Comparison of ENCODE assay signal across 8 mouse cellular contexts in the genomic region with DNA sequence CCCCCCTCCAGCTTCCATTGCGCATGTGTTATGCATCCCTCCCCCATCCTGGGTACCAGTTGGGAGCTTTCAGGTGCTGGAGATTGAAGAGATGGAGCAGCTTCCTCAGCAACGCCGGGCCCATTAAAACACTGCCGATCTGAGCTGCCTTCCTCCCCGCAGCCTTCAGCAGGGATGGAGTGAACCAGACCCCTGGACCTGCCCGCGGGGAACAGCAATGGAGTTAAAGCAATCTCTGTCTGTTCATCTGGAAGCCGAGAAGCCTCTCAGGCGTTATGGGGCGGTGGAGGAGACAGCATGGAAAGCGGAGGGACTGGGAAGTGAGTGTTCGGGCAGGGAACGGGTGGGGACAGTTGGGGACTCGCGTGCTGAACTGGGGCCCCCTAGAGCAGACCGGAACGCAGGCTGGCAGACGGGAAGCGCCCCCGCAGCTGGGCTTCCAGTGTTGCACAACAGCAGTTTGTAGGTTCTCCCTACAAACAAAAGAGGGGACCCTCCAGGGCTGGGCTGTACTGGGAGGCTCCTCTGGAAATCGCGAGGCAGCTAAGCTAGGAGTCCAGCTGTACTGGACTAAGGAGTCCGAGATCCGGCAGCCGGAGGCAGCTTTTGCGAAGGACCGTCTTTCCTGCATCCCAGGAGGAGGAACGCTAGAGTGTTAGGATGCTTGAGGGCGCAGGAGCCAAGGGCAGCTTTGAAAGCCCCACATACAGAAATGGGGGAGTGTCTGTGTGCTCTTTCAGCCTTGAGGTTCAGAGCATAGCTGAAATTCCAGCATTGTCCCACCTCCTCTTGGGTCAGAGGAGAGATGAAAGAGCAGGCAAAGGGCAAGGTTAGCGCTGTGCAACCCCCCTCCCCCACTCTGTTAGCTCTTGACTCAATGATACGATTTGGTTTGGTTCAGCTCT. TPM values are rescaled to one million over a fixed set of nuclear protein-coding genes. Genes with fewer than 3 reads are reported as not detected.
DNase-seq lines count a peak whose midpoint lies in the region; ATAC-seq and TF ChIP-seq lines count a peak whose summit lies in the region.

Gene 2900011O08Rik, plus strand, starts transcription at position 31 of the 905 bp plus-strand sequence.
Gene Ifitm7, minus strand, starts transcription at position 315 of the 905 bp plus-strand sequence.

- under 1% methylated on average over 31 of the region's 31 CpGs for WGBS in embryonic facial prominence, embryonic 15.5 days
- WGBS in hindbrain, embryonic 16.5 days = under 1% methylated on average over 28 of the region's 31 CpGs
- WGBS in midbrain, embryonic 16.5 days = under 1% methylated on average over 31 of the region's 31 CpGs

- no peak; the same call in 1 of the 2 replicates for ATAC-seq in embryonic facial prominence, embryonic 15.5 days (ENCODE audit: insufficient number of reproducible peaks, low FRiP score, low TSS enrichment, low read depth)
- peak; percentile 93 for ATAC-seq in hindbrain, embryonic 16.5 days
- ATAC-seq in midbrain, embryonic 16.5 days = peak; percentile 93
- no peak for ATAC-seq in CD4-positive, CD25-positive, alpha-beta regulatory T cell, adult 4 months

- no peak within 1 kb of the TSS for H3K27ac ChIP-seq in embryonic facial prominence, embryonic 15.5 days (replicated peaks)
- H3K27ac ChIP-seq in hindbrain, embryonic 16.5 days (ENCODE audit: low read depth, low read length) = peak within 1 kb of the TSS; percentile 82
- H3K27ac ChIP-seq in midbrain, embryonic 16.5 days (ENCODE audit: low read length) = peak within 1 kb of the TSS; percentile 89

- peak within 1 kb of the TSS; percentile 33 for H3K9ac ChIP-seq in embryonic facial prominence, embryonic 15.5 days
- H3K9ac ChIP-seq in hindbrain, embryonic 16.5 days (ENCODE audit: low read depth, low read length) = peak within 1 kb of the TSS; percentile 85
- peak within 1 kb of the TSS; percentile 71 for H3K9ac ChIP-seq in midbrain, embryonic 16.5 days (ENCODE audit: low read depth, low read length)

- intact Hi-C loops in left cerebral cortex, postnatal 14 days (cut with DNase I) = loop anchor here (5.0 kb wide), 1 partner anchor 45 kb away; no protein-coding TSS in a partner anchor

- H3K4me1 ChIP-seq in E14TG2a.4 (replicated peaks; ENCODE audit: low read depth, low read length) = peaks cover 71% of the 10 kb centered on the region
- H3K4me1 ChIP-seq in embryonic facial prominence, embryonic 15.5 days = peaks cover 10% of the 10 kb centered on the region
- H3K4me1 ChIP-seq in hindbrain, embryonic 16.5 days (ENCODE audit: control insufficient read depth, insufficient read depth, low read depth, low read length) = peaks cover 8% of the 10 kb centered on the region
- H3K4me1 ChIP-seq in midbrain, embryonic 16.5 days (ENCODE audit: control insufficient read depth, insufficient read depth, low read length) = peaks cover 17% of the 10 kb centered on the region

- peak; percentile 6 to 22 for DNase-seq in adrenal gland, postnatal 36 days
- peak; percentile 69 to 70 for DNase-seq in left cerebral cortex, postnatal 14 days (ENCODE audit: low spot score in 2 of 2)
- DNase-seq in spleen, adult 12 weeks (ENCODE audit: low spot score) = no peak

- H3K4me3 ChIP-seq in E14TG2a.4 (replicated peaks; ENCODE audit: low read length) = peak within 1 kb of the TSS; percentile 88
- peak within 1 kb of the TSS; percentile 47 for H3K4me3 ChIP-seq in embryonic facial prominence, embryonic 15.5 days (replicated peaks)
- peak within 1 kb of the TSS; percentile 69 for H3K4me3 ChIP-seq in hindbrain, embryonic 16.5 days (ENCODE audit: low read length)
- peak within 1 kb of the TSS; percentile 69 for H3K4me3 ChIP-seq in midbrain, embryonic 16.5 days (ENCODE audit: low read depth, low read length)

- H3K36me3 ChIP-seq in E14TG2a.4 (ENCODE audit: insufficient read depth, low read length) = peaks cover 33% of the 10 kb centered on the region
- H3K36me3 ChIP-seq in embryonic facial prominence, embryonic 15.5 days = no peaks in the 10 kb centered on the region
- no peaks in the 10 kb centered on the region for H3K36me3 ChIP-seq in hindbrain, embryonic 16.5 days (ENCODE audit: control insufficient read depth, insufficient read depth, low read length)
- no peaks in the 10 kb centered on the region for H3K36me3 ChIP-seq in midbrain, embryonic 16.5 days (ENCODE audit: control insufficient read depth, insufficient read depth, low read length)

- peaks cover 29% of the 10 kb centered on the region for H3K9me3 ChIP-seq in E14TG2a.4 (ENCODE audit: low read length)
- H3K9me3 ChIP-seq in embryonic facial prominence, embryonic 15.5 days (replicated peaks) = no peaks in the 10 kb centered on the region
- H3K9me3 ChIP-seq in hindbrain, embryonic 16.5 days (ENCODE audit: control insufficient read depth, low read length) = no peaks in the 10 kb centered on the region
- H3K9me3 ChIP-seq in midbrain, embryonic 16.5 days (replicated peaks; ENCODE audit: control insufficient read depth, low read length, poor library complexity, severe bottlenecking) = no peaks in the 10 kb centered on the region

- no peak for TF ChIP-seq CTCF in E14TG2a.4 (conservative IDR thresholded peaks at IDR 0.05; ENCODE audit: low read length)

- H3K27me3 ChIP-seq in E14TG2a.4 (ENCODE audit: insufficient read depth, low read length) = no peaks in the 10 kb centered on the region
- H3K27me3 ChIP-seq in embryonic facial prominence, embryonic 15.5 days = no peaks in the 10 kb centered on the region; the same call in 1 of the 2 replicates
- no peaks in the 10 kb centered on the region for H3K27me3 ChIP-seq in hindbrain, embryonic 16.5 days (replicated peaks; ENCODE audit: control insufficient read depth, insufficient read depth, low read length)
- H3K27me3 ChIP-seq in midbrain, embryonic 16.5 days (ENCODE audit: control insufficient read depth, insufficient read depth, low read depth, low read length) = no peaks in the 10 kb centered on the region

- H3K4me2 ChIP-seq in embryonic facial prominence, embryonic 15.5 days (replicated peaks) = peak within 1 kb of the TSS; percentile 87
- H3K4me2 ChIP-seq in hindbrain, embryonic 16.5 days (ENCODE audit: low read length) = peak within 1 kb of the TSS; percentile 51
- peak within 1 kb of the TSS; percentile 61 for H3K4me2 ChIP-seq in midbrain, embryonic 16.5 days (ENCODE audit: low read length)

RNA-seq across cellular contexts. Expression of gene 2900011O08Rik, which starts in this region (rescaled TPM):
- total RNA-seq in adrenal gland, postnatal 36 days (2021) = 1 to 10 TPM; 1.1 to 1.6 TPM
- 1.7 and 3.1 TPM in 2 replicates for polyA plus RNA-seq in embryonic facial prominence, embryonic 15.5 days (2015; fragmentation: Nextera tagmentation; extraction: Ambion mirVana)
- 196 and 206 TPM in 2 replicates for polyA plus RNA-seq in hindbrain, embryonic 16.5 days (2015; fragmentation: Nextera tagmentation; extraction: Ambion mirVana)
- 100 to 1,000 TPM; 280 to 282 TPM for total RNA-seq in left cerebral cortex, postnatal 14 days (2021)
- polyA plus RNA-seq in midbrain, embryonic 16.5 days (2015; fragmentation: Nextera tagmentation; extraction: Ambion mirVana) = 189 and 216 TPM in 2 replicates
- not detected for polyA plus RNA-seq in CD4-positive, CD25-positive, alpha-beta regulatory T cell, adult 4 months (2017; shearing (Covaris generic))

RNA-seq across cellular contexts. Expression of gene Ifitm7, which starts in this region (rescaled TPM):
- total RNA-seq in adrenal gland, postnatal 36 days (2021) = not detected
- polyA plus RNA-seq in embryonic facial prominence, embryonic 15.5 days (2015; fragmentation: Nextera tagmentation; extraction: Ambion mirVana) = 0.09 and 0.47 TPM in 2 replicates
- polyA plus RNA-seq in hindbrain, embryonic 16.5 days (2015; fragmentation: Nextera tagmentation; extraction: Ambion mirVana) = 0.45 and 0.50 TPM in 2 replicates
- total RNA-seq in left cerebral cortex, postnatal 14 days (2021) = 1 to 10 TPM in 1 of 2 experiments, under 1 TPM in 1; 0.80 to 1.0 TPM
- polyA plus RNA-seq in midbrain, embryonic 16.5 days (2015; fragmentation: Nextera tagmentation; extraction: Ambion mirVana) = 0.55 and 1.3 TPM in 2 replicates
- not detected for polyA plus RNA-seq in CD4-positive, CD25-positive, alpha-beta regulatory T cell, adult 4 months (2017; shearing (Covaris generic))

Comparison
In these comparisons a context has a peak if more than half of its experiments do, and no peak if none do; other contexts are left out.
1. RNA of gene 2900011O08Rik (total RNA-seq): 280 to 282 TPM in left cerebral cortex, postnatal 14 days; 1.1 to 1.6 TPM in adrenal gland, postnatal 36 days; every median in the first group is over 100 times any median in the second.
2. RNA of gene 2900011O08Rik (polyA plus RNA-seq): 189 to 216 TPM in midbrain, embryonic 16.5 days and 196 to 206 TPM in hindbrain, embryonic 16.5 days; 1.7 to 3.1 TPM in embryonic facial prominence, embryonic 15.5 days and not detected in CD4-positive, CD25-positive, alpha-beta regulatory T cell, adult 4 months; every median in the first group is over 10 times any median in the second.
3. ATAC-seq: peak in hindbrain, embryonic 16.5 days (single experiment) and midbrain, embryonic 16.5 days (single experiment); none in embryonic facial prominence, embryonic 15.5 days (single experiment) and CD4-positive, CD25-positive, alpha-beta regulatory T cell, adult 4 months (single experiment).
4. H3K9ac ChIP-seq: peak in every context shown above with its lines; median percentile 85 in hindbrain, embryonic 16.5 days; 71 in midbrain, embryonic 16.5 days; 33 in embryonic facial prominence, embryonic 15.5 days.
5. Peak in every context shown above with its lines, with median percentiles within 50 percentile points of each other: H3K4me3 ChIP-seq and H3K4me2 ChIP-seq.